In genomic region chr2:173561851-173562442, GRCm38 (mm10) we compare ENCODE assay signal across 9 mouse cellular contexts. TPM values are rescaled to one million over a fixed set of nuclear protein-coding genes. Genes with fewer than 3 reads are reported as not detected.
DNase-seq lines count a peak whose midpoint lies in the region; ATAC-seq and TF ChIP-seq lines count a peak whose summit lies in the region.
"Had no signal": no experiment of that assay in that cellular context is flagged by ENCODE, and none has a peak within 500 bp of the region (broad histone marks: within the 10 kb centered on the region; RNA-seq: fewer than 3 reads in every experiment).

No protein-coding gene starts in this region.

- no peak for ATAC-seq in Patski
- ATAC-seq in heart, postnatal 0 days (ENCODE audit: insufficient read depth, low read depth) = peak; percentile 40; the same call in 1 of the 2 replicates
- 0 out of 2 replicates have a peak, but pooled peaks have one; percentile 33 for ATAC-seq in megakaryocyte, adult 5-6 weeks (ENCODE audit: poor library complexity, severe bottlenecking)

- peak; percentile 50 for DNase-seq in A20 (ENCODE audit: low read depth, low spot score)
- no peak for DNase-seq in Patski (ENCODE audit: low read depth, low spot score)
- peak; percentile 75 for DNase-seq in embryo, embryonic 10.5 days (ENCODE audit: low spot score)
- DNase-seq in heart, postnatal 0 days (ENCODE audit: low spot score) = no peak
- peak; percentile 63 to 70 for DNase-seq in layer of hippocampus, postnatal 36 days
- DNase-seq in right cerebral cortex, postnatal 10 days (ENCODE audit: low spot score in 2 of 2) = peak; percentile 86 to 88
- peak; percentile 50 to 79 for DNase-seq in urinary bladder, postnatal 4 days (ENCODE audit: low spot score in 2 of 2)

- no peaks in the 10 kb centered on the region for H3K9me3 ChIP-seq in heart, postnatal 0 days (replicated peaks; ENCODE audit: control insufficient read depth, low read length)

- in situ Hi-C loops in Patski (cut with MboI; ENCODE audit: low pct_unique_long_range_greater_than_20kb) = loop anchor here (5.0 to 25.0 kb wide), 2 partner anchors 455 to 1325 kb away; no protein-coding TSS in a partner anchor

- 34% methylated on average over 5 of the region's 5 CpGs for WGBS in heart, postnatal 0 days

- H3K27me3 ChIP-seq in Patski = peaks cover 9% of the 10 kb centered on the region
- H3K27me3 ChIP-seq in heart, postnatal 0 days (ENCODE audit: control insufficient read depth, insufficient read depth, low read length) = no peaks in the 10 kb centered on the region

- CTCF ChIA-PET in Patski (lab: Charles Lee) = interaction anchor here (0.7 to 3.0 kb wide), 11 partner anchors 9 to 455 kb away, joined by 3 to 9 read pairs (median 4); partner anchors contain the start of gene Zbp1

- no peak overlapping the region for H3K4me2 ChIP-seq in heart, postnatal 0 days (ENCODE audit: low read depth, low read length)

- POLR2A ChIA-PET in Patski (lab: Charles Lee) = no interaction called here

- H3K4me1 ChIP-seq in heart, postnatal 0 days (ENCODE audit: control insufficient read depth, insufficient read depth) = no peaks in the 10 kb centered on the region

- no peaks in the 10 kb centered on the region for H3K36me3 ChIP-seq in heart, postnatal 0 days (replicated peaks; ENCODE audit: control insufficient read depth, insufficient read depth, low read length)

- no peak overlapping the region for H3K9ac ChIP-seq in heart, postnatal 0 days (replicated peaks; ENCODE audit: low read depth, low read length)

- peak; percentile 89 for TF ChIP-seq CTCF in Patski (IDR thresholded peaks at IDR 0.05)
- peak; percentile 86 for TF ChIP-seq CTCF in heart, postnatal 0 days (IDR thresholded peaks at IDR 0.05; ENCODE audit: low read depth)

- TF ChIP-seq EP300 in heart, postnatal 0 days (IDR thresholded peaks at IDR 0.05; ENCODE audit: low read depth) = no peak

- H3K27ac ChIP-seq in heart, postnatal 0 days (ENCODE audit: low read depth) = no peak overlapping the region

- no peak overlapping the region for H3K4me3 ChIP-seq in heart, postnatal 0 days (ENCODE audit: low read depth, low read length)
- H3K4me3 ChIP-seq: erythroblast, embryonic 14.5 days had no signal

RNA-seq across cellular contexts. Expression of gene Ankrd60, which starts 16.2 kb away (rescaled TPM):
- not detected for polyA plus RNA-seq in Patski (2021)
- not detected in 2 replicates for total RNA-seq in heart, postnatal 0 days (2014; rRNA removed; ENCODE audit: low replicate concordance)
- polyA plus RNA-seq in heart, postnatal 0 days (2015; fragmentation: Nextera tagmentation; extraction: Ambion mirVana) = not detected in 2 replicates
- total RNA-seq in layer of hippocampus, postnatal 36 days (2021) = not detected
- total RNA-seq in megakaryocyte, adult 5-6 weeks (2015) = not detected in 2 replicates
- not detected in 2 replicates for total RNA-seq in megakaryocyte, adult 5-6 weeks (2017)
- polyA plus RNA-seq: erythroblast, embryonic 14.5 days had no signal

RNA-seq across cellular contexts. Expression of gene 1700021F07Rik, which starts 39.6 kb away (rescaled TPM):
- polyA plus RNA-seq in Patski (2021) = not detected
- total RNA-seq in heart, postnatal 0 days (2014; rRNA removed; ENCODE audit: low replicate concordance) = not detected in 2 replicates
- polyA plus RNA-seq in heart, postnatal 0 days (2015; fragmentation: Nextera tagmentation; extraction: Ambion mirVana) = not detected in 2 replicates
- total RNA-seq in layer of hippocampus, postnatal 36 days (2021) = not detected
- total RNA-seq in megakaryocyte, adult 5-6 weeks (2015) = 0.40 TPM in 1 of 2 replicates, not detected in the other
- total RNA-seq in megakaryocyte, adult 5-6 weeks (2017) = not detected in 2 replicates
- polyA plus RNA-seq: erythroblast, embryonic 14.5 days had no signal

Comparison
In these comparisons a context has a peak if more than half of its experiments do, and no peak if none do; other contexts are left out.
1. DNase-seq: peak in A20 (single experiment), embryo, embryonic 10.5 days (single experiment), layer of hippocampus, postnatal 36 days (2 of 2), right cerebral cortex, postnatal 10 days (2 of 2) and urinary bladder, postnatal 4 days (2 of 2); none in Patski (single experiment) and heart, postnatal 0 days (single experiment).